Mouse (Mus musculus) forebrain, embryonic 16.5 days (tissue): ENCODE data around the gene Naa15. TPM values are rescaled to one million over a fixed set of nuclear protein-coding genes. Genes with fewer than 3 reads are reported as not detected.
A peak's percentile ranks its signal among the peaks of the same experiment; 100 is the strongest.
"Not testable (repeated sequence)": the region's sequence is repeated elsewhere in the genome, so short reads cannot be mapped to it uniquely, and the experiment has no call there.

Experiments used
- ATAC-seq: fragments of 200-750 bp; cut with Nextera tagmentation; 2 replicates; pipeline ENCODE4 v1.8.0; 2017; ENCODE audit warnings: mild to moderate bottlenecking, moderate library complexity
- H3K27ac ChIP-seq: fragments of 300-500 bp; sonication (generic); 2 replicates; pipeline ENCODE4 v1.5.1; 2014; ENCODE audit warnings: low read length, control low read depth
- H3K27me3 ChIP-seq: fragments of 300-500 bp; sonication (generic); replicated peaks from 2 replicates; pipeline ENCODE4 v1.6.1; 2014; ENCODE audit warnings: low read length; ENCODE audit not compliant: control insufficient read depth, insufficient read depth
- H3K36me3 ChIP-seq: fragments of 300-500 bp; sonication (generic); 2 replicates; pipeline ENCODE4 v1.6.1; 2014; ENCODE audit not compliant: control insufficient read depth, insufficient read depth
- H3K4me1 ChIP-seq: fragments of 300-500 bp; sonication (generic); replicated peaks from 2 replicates; pipeline ENCODE4 v1.6.1; 2014; ENCODE audit warnings: low read length; ENCODE audit not compliant: control insufficient read depth, insufficient read depth
- H3K4me2 ChIP-seq: fragments of 300-500 bp; sonication (generic); 2 replicates; pipeline ENCODE4 v1.6.1; 2014; ENCODE audit warnings: mild to moderate bottlenecking, low read length, control low read depth
- H3K4me3 ChIP-seq: fragments of 300-500 bp; sonication (generic); replicated peaks from 2 replicates; pipeline ENCODE4 v1.5.1; 2014; ENCODE audit warnings: mild to moderate bottlenecking, low read length, control low read depth
- H3K9ac ChIP-seq: fragments of 300-500 bp; sonication (generic); replicated peaks from 2 replicates; pipeline ENCODE4 v1.6.1; 2014; ENCODE audit warnings: low read depth, low read length, control low read depth
- H3K9me3 ChIP-seq: fragments of 300-500 bp; sonication (generic); 2 replicates; pipeline ENCODE4 v1.6.1; 2016; ENCODE audit warnings: low read length; ENCODE audit not compliant: control insufficient read depth
- whole genome bisulfite sequencing: fragments of 180-500 bp; shearing (Covaris S2); extraction: QIAGEN DNeasy Blood & Tissue Kit; methylation state at CpG from one replicate; pipeline ENCODE4 v1.1.7; 2014; 5-methylcytosine and 5-hydroxymethylcytosine counted together
- polyA plus RNA-seq: library from polyadenylated mRNA; unstranded; fragments of >200 nt; fragmentation: Nextera tagmentation; extraction: Ambion mirVana; gene quantifications from 2 replicates; pipeline ENCODE4 v1.2.1, GENCODE M21; 2015

The Naa15 gene
- polyA plus RNA-seq, 1 experiment from 2014 or later = 56.5 TPM

DNA sequence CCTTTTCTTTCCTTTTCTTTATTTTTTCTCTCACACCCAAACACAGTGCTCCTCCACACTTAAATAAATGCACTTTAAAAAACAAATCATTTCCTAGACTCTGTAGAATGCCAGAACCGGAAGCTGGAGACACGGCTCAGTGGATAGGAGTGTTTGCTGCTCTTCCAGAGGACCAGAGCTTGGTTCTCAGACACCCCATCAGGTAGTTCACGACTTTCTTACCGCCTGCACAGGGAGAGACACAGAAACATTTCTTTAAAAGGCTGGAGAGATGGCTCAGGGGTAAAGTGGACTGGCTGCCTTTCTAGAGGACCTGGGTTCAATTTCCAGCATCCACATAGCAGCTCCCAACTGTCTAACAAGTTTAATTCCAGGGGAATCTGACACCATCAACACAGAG, 15.4 kb upstream of the Naa15 start:
- peaks cover 8% of the 10 kb centered on the region; the same call in 1 of the 2 replicates for H3K27me3 ChIP-seq
- H3K4me3 ChIP-seq = no peak overlapping the region
- no peaks in the 10 kb centered on the region; the same call in 1 of the 2 replicates for H3K4me1 ChIP-seq
- WGBS = 68% methylated on average over 4 of the region's 4 CpGs
- H3K36me3 ChIP-seq = no peaks in the 10 kb centered on the region
- H3K9me3 ChIP-seq = no peaks in the 10 kb centered on the region
- no peak overlapping the region for H3K4me2 ChIP-seq
- no peak overlapping the region for H3K9ac ChIP-seq
- no peak overlapping the region for H3K27ac ChIP-seq
- ATAC-seq = no peak

DNA sequence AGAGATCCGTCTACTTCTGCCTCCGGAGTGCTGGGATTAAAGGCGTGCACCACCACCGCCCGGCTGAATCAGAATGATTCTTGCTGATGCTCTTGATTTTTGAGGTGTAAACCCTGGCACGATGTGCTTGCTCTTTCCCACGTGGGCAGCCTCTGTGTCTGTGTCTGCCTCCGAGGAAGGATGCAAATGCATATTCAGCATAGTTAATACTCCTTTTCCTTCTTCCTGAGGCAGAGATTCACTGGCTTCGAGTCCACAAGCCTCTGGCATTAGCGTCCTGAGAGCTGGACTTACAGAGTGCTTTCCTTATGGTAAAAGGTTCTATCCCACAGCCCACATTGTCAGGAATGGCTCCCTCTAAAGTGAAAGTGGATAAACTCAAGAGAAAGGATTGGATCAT, 14.3 kb upstream of the Naa15 start:
- WGBS = 82% methylated on average over 10 of the region's 10 CpGs
- ATAC-seq = no peak
- H3K36me3 ChIP-seq = no peaks in the 10 kb centered on the region

DNA sequence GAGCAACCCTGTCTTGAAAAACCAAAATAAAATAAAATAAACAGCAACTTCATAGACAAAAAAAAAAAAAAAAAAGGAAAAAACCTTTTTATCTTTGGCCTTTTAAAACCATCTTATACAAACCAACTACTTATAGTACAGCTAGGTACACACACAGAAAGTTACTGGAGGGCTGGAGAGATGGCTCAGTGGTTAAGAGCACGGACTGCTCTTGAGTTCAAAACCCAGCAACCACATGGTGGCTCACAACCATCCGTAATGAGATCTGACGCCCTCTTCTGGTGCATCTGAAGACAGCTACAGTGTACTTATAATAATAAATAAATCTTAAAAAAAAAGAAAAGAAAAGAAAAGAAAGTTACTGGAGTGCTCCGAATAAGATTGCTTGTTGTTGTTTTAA, 12.9 kb upstream of the Naa15 start:
- not testable (repeated sequence) for H3K27ac ChIP-seq, H3K9ac ChIP-seq, H3K27me3 ChIP-seq, H3K4me2 ChIP-seq, H3K9me3 ChIP-seq, H3K4me3 ChIP-seq, H3K36me3 ChIP-seq, ATAC-seq, H3K4me1 ChIP-seq
- 68% methylated on average over 4 of the region's 4 CpGs for WGBS

More for the DNA sequence above, 14.3 kb upstream of the Naa15 start:
- no peak overlapping the region for H3K4me2 ChIP-seq
- no peak overlapping the region for H3K27ac ChIP-seq
- H3K9ac ChIP-seq = no peak overlapping the region
- no peak overlapping the region for H3K4me3 ChIP-seq
- H3K4me1 ChIP-seq = no peaks in the 10 kb centered on the region; the same call in 1 of the 2 replicates
- no peaks in the 10 kb centered on the region for H3K9me3 ChIP-seq
- H3K27me3 ChIP-seq = peaks cover 7% of the 10 kb centered on the region; the same call in 1 of the 2 replicates

DNA sequence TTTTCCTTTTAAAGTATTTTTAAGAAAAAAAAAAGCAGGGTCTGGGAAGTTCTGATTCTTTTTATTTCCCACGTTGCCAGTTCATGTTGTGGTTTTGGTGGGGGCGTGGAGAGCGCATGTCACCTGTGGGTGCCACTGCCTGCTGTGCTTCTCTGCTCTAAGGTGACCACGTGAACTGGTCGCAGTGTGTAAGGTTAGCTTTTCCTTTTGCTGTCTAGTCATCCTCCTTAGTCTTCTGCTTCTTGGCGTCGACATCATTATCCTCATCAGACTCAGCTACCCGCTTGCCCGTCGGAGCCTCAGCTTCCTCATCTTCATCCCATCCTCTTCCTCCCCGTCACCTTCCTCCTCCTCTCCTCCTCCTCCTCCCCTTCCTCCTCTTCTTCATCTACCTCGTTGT, 12.3 kb upstream of the Naa15 start:
- H3K27me3 ChIP-seq = 0 out of 2 replicates have a peak, but pooled peaks cover under 1% of the 10 kb centered on the region
- no peak for ATAC-seq
- no peaks in the 10 kb centered on the region for H3K9me3 ChIP-seq
- no peak overlapping the region for H3K4me2 ChIP-seq
- H3K9ac ChIP-seq = no peak overlapping the region
- H3K36me3 ChIP-seq = no peaks in the 10 kb centered on the region
- no peak overlapping the region for H3K4me3 ChIP-seq
- peaks cover 4% of the 10 kb centered on the region for H3K4me1 ChIP-seq
- H3K27ac ChIP-seq = no peak overlapping the region
- WGBS = 93% methylated on average over 12 of the region's 12 CpGs

DNA sequence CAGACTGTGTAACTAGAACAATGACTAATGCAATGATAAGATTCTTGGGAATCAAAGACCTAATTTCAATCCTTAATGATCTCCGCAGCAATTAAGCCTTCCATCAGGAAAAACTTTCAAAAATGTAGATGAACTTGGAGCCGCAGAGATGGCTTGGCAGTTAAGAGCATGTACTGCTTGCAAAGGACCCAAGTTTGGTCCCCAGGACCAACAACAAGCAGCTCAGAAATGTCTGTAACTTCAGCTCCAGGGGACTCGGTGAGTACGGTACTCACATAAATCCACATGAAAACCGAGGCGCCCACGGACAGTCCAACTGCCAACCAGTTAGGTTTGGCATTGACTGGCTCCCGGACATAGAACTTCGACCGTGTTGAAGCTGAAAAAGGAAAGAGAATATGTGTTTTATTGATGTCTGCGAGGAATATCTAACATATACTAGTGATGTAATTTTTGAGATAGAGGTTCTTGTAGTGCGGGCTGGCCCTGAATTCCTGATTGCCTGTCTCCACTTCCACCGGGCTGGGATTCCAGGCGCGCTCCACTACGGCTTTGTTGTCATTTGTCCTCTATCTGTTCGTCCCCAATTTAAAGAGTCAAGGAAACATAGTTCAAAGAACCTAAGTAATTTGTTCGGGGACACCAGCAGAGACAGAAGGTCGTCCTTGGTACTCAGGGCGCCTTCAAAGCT, 6.9 kb upstream of the Naa15 start:
- peak overlapping the region; percentile 97 for H3K9ac ChIP-seq
- H3K27ac ChIP-seq = peak overlapping the region; percentile 97
- no peaks in the 10 kb centered on the region for H3K36me3 ChIP-seq
- peak overlapping the region; percentile 76 for H3K4me2 ChIP-seq
- 19% methylated on average over 20 of the region's 20 CpGs for WGBS
- ATAC-seq = peak; percentile 22
- peaks cover 9% of the 10 kb centered on the region for H3K4me1 ChIP-seq
- H3K27me3 ChIP-seq = no peaks in the 10 kb centered on the region
- H3K4me3 ChIP-seq = peak overlapping the region; percentile 99
- H3K9me3 ChIP-seq = no peaks in the 10 kb centered on the region

DNA sequence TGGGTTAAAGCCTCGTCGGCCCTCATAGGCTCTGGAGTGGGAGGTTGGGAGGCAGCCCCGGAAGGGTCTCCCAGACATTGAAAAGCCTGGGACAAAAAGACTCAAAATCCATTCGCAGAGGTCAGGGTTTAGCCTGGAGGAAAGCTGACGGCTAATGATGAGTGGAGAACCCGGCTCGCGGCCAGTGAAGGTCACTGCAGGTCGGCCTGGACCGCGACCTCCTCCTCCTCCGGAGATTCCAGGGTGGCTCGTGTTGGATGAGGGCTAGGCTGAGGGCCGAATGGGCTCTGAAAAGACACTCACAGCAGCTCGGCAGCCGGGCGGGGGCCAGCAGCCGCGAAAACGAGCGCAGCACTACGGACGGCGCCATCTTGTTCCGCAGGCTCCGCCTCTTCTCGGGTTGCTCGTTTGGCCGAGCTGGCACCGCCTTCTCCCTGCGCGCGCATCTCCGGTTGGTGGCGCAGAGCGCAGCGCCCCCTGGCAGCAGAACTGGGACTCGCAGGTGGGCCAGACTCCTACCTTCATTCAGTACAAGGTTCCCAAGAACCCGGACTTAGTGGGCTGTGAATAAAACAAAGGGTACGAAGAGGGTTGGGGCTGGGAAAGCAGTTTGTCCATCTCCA, 6.3 kb upstream of the Naa15 start, which contains the start of gene Ndufc1:
Gene Ndufc1, minus strand, starts transcription at position 428 of the 623 bp plus-strand sequence.
- Histone ChIP-seq H3K4me3 (peak within 1 kb of the TSS; percentile 99), H3K36me3 (no peaks in the 10 kb centered on the region), H3K27me3 (no peaks in the 10 kb centered on the region), H3K4me2 (peak within 1 kb of the TSS; percentile 76), H3K4me1 (peaks cover 9% of the 10 kb centered on the region), H3K27ac (peak within 1 kb of the TSS; percentile 97), H3K9ac (peak within 1 kb of the TSS; percentile 97), H3K9me3 (no peaks in the 10 kb centered on the region)
- peak; percentile 92 for ATAC-seq
- 0% methylated on average over 39 of the region's 40 CpGs for WGBS

DNA sequence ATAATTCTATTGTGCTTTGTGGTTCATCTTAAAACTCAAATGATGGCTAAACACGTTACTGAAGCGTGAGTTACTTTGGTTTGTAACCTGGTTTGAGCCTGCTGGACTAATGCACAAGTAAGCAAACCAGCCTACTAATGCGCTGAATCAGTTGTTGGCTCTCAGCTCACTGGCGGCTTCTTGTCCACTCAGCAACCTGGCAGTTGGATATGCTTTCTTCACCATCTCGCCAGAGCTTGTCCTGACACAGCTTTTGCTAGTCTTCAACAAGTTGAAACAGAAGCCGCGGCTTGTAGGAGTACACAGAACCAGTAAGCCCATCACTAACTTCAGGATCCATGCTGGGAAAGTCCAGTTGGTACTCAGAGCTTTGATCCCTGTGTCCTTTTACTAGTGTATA, 2.5 kb upstream of the Naa15 start:
- Histone ChIP-seq H3K9me3 (no peaks in the 10 kb centered on the region), H3K9ac (no peak overlapping the region), H3K4me1 (peaks cover 18% of the 10 kb centered on the region), H3K36me3 (no peaks in the 10 kb centered on the region), H3K4me3 (no peak overlapping the region), H3K27me3 (no peaks in the 10 kb centered on the region), H3K27ac (no peak overlapping the region), H3K4me2 (no peak overlapping the region)
- ATAC-seq = no peak
- WGBS = 94% methylated on average over 7 of the region's 7 CpGs

DNA sequence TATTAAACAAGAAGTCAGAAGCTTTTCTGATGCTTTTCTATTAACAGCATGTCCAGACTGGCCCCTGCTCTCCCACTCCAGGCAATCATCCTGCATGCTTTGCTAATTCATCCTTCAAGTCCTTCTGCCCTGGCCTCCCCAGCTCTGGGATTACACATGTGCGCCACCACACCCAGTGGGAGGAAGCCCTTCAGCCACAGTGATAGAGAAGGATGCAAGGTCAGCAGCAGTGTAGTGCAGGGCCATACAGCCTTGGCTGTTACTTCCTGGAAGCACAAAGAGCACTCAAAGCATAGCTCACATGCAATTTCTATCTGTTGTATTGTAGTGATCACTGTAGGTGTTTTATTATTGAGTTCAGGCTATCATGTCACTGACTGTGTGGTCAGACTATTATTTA, 1.7 kb upstream of the Naa15 start:
- Histone ChIP-seq H3K27ac (no peak overlapping the region), H3K9me3 (no peaks in the 10 kb centered on the region), H3K4me3 (no peak overlapping the region), H3K4me2 (no peak overlapping the region), H3K27me3 (no peaks in the 10 kb centered on the region), H3K36me3 (no peaks in the 10 kb centered on the region), H3K9ac (no peak overlapping the region), H3K4me1 (peaks cover 20% of the 10 kb centered on the region)
- no peak for ATAC-seq
- WGBS = 86% methylated on average over 1 of the region's 1 CpGs

DNA sequence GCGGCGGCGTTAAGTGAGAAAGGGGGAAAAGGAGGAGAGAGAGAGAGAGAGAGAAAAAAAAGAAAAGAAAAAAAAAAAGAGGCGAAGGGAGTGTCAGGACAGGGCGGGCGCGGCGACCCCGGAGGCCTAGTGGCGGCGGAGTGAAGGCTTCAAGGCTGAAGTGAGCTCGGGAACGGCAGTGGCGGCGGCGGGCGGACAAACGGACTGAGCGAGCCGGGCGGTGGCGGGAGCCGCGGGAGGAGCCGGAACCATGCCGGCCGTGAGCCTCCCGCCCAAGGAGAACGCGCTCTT, 1.1 kb downstream of the Naa15 start:
- Histone ChIP-seq H3K9ac (peak overlapping the region; percentile 97), H3K27ac (peak overlapping the region; percentile 91), H3K9me3 (no peaks in the 10 kb centered on the region), H3K4me2 (peak overlapping the region; percentile 72), H3K36me3 (no peaks in the 10 kb centered on the region), H3K4me3 (peak overlapping the region; percentile 97), H3K4me1 (peaks cover 26% of the 10 kb centered on the region), H3K27me3 (no peaks in the 10 kb centered on the region)
- WGBS = 0% methylated on average over 29 of the region's 30 CpGs
- peak; percentile 73 for ATAC-seq
